In the genomic region with DNA sequence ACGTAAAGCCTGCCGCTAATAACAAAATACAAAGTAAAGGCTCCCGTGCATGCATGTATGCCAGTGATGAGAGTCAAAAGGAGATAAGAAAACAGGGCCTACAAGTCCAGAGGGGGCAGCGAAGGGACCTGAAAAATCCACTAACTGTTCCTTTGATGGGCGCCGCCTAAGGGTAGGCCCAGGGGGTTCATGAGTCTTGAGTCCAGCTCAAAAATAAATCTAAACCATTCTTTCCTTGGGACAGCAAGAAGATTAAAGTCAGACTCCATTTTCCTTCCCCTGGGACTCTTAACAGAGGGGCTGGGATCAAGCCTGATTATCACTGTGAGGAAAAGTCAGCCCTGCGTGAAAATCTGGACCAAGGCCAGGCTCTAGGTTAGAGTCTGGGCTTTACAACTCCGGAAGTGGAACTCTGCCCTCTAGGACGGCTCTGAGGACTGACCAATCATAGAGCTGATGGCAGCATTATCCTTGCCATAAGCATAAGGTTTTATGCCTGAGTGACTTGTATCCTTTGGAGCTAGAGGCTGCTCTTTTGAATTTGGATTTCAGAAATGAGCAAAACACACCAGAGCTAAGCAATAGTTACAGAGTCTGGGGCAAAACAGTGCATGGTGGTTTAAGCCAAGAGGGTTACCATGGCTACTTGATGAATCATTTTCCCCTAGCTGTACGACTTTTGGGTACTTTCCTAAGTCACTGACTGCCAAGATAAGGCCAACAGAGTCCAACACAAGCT, we compare ENCODE assay signal across 8 mouse cellular contexts.
A peak's percentile ranks its signal among the peaks of the same experiment; 100 is the strongest.
DNase-seq lines count a peak whose midpoint lies in the region; ATAC-seq lines count a peak whose summit lies in the region.
"Had no signal": no experiment of that assay in that cellular context is flagged by ENCODE, and none has a peak within 500 bp of the region (broad histone marks: within the 10 kb centered on the region; RNA-seq: fewer than 3 reads in every experiment).

No protein-coding gene starts in this region.

- no peak overlapping the region for H3K4me2 ChIP-seq in intestine, embryonic 15.5 days (replicated peaks)

- H3K4me3 ChIP-seq in intestine, embryonic 15.5 days (replicated peaks) = no peak overlapping the region
- H3K4me3 ChIP-seq: megakaryocyte, embryonic 14.5 days had no signal

- no peak overlapping the region for H3K27ac ChIP-seq in intestine, embryonic 15.5 days

- no peaks in the 10 kb centered on the region for H3K27me3 ChIP-seq in intestine, embryonic 15.5 days (replicated peaks)

- H3K36me3 ChIP-seq in intestine, embryonic 15.5 days = no peaks in the 10 kb centered on the region

- peak; percentile 37 for DNase-seq in gastrocnemius, postnatal 14 days
- peak; percentile 49 for DNase-seq in lung, postnatal 10 days
- DNase-seq in telencephalon, adult 2 months (ENCODE audit: low read depth, low spot score) = peak; percentile 33
- DNase-seq in right cerebral cortex, adult 18-20 months = no peak

- peak; percentile 69 for ATAC-seq in CD4-positive, CD25-positive, alpha-beta regulatory T cell, adult 4 months
- ATAC-seq in activated CD4-positive, CD25-positive, alpha-beta regulatory T cell, adult 4 months = peak; percentile 47
- peak; percentile 73 for ATAC-seq in intestine, embryonic 15.5 days

- no peak overlapping the region for H3K9ac ChIP-seq in intestine, embryonic 15.5 days

- intact Hi-C loops in gastrocnemius, postnatal 14 days (cut with DNase I; ENCODE audit: low total_unique reads) = no loop called here

- no peaks in the 10 kb centered on the region for H3K9me3 ChIP-seq in intestine, embryonic 15.5 days
- H3K9me3 ChIP-seq: megakaryocyte, embryonic 14.5 days had no signal

- peaks cover 16% of the 10 kb centered on the region; the same call in 1 of the 2 replicates for H3K4me1 ChIP-seq in intestine, embryonic 15.5 days (replicated peaks)

- WGBS in intestine, embryonic 15.5 days = 63% methylated on average over 10 of the region's 10 CpGs
